Mouse (Mus musculus) B cell, adult 2 months (primary cell): ENCODE results near the gene Adgrl1.

ENCODE experiments used
- DNase-seq, 2 experiments: peaks; one replicate each; pipeline ENCODE4 v3.0.0; 2022

Gene Adgrl1

GRCm38 (mm10) chr8:83902961-83903666 lies 3.2 kb downstream of the Adgrl1 start:
- DNase-seq = no peak

DNA sequence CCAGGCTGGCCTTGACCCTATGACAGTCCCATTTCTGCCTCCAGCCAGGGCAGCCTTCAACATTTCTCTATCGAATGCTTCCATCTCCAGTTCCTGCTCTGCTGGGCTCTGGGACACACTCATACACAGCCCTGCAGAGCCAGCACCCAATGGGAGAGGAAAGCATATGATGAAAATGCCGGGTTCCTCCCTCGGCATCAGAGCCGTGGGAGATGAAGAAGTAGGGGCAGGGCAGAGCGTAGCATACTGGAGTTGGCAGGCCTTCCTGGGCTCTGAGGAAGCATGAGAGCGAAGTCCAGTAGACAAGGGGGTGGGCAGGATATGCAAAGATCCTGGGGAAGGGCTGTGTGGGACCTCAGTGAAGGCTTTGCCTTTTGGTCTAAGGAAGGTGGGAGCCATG lies 8.7 kb downstream of the Adgrl1 start:
- DNase-seq = no peak

GRCm38 (mm10) chr8:83909311-83909710 lies 9.4 kb downstream of the Adgrl1 start:
- DNase-seq = no peak

- no peak for DNase-seq
These were observed 12.2 kb downstream of the Adgrl1 start for GRCm38 (mm10) chr8:83911809-83912731.

DNA sequence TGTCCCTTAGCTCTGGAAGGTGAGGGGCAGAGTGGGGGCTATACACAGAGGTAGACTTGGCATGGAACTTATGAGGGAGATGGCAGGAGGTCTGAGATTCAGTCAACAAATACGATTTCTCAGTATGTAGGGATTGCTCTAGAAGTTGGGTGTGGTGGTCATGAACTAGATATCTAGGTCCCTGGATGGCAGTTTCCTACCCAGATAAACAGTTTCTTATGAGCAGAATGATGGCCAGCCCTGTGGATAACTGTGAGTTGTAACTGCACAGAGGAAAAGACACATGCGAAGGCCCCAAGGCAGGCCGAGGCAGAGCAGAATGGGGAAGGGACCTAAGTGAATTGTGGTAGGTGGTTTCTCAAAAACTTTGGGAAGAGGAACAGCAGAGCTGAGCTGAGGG lies 14.3 kb downstream of the Adgrl1 start:
- DNase-seq = no peak

GRCm38 (mm10) chr8:83914860-83915259 lies 15.0 kb downstream of the Adgrl1 start:
- no peak for DNase-seq

GRCm38 (mm10) chr8:83916015-83916414 lies 16.1 kb downstream of the Adgrl1 start:
- no peak for DNase-seq

- DNase-seq = no peak
These were observed 17.7 kb downstream of the Adgrl1 start for GRCm38 (mm10) chr8:83917566-83917965.

DNA sequence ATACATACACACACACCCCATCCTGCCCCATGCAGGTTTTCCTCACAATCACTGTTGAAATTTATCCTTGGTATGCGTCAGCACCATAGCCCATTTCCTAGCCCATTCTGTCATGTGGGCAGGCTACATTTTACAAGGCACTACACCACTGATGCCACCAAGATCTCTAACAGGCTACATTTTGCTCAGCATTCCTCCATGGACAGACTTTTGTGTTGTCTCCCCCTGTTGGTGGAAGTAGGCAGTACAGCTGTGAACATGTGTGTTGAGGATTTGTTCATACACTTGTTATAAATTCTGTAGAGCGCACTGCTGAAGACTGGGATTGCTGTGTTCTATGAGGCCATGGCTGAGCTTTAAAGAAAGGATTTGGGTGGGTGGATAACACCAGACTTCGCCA lies 21.7 kb downstream of the Adgrl1 start:
- peak; percentile 84 to 85 for DNase-seq

DNA sequence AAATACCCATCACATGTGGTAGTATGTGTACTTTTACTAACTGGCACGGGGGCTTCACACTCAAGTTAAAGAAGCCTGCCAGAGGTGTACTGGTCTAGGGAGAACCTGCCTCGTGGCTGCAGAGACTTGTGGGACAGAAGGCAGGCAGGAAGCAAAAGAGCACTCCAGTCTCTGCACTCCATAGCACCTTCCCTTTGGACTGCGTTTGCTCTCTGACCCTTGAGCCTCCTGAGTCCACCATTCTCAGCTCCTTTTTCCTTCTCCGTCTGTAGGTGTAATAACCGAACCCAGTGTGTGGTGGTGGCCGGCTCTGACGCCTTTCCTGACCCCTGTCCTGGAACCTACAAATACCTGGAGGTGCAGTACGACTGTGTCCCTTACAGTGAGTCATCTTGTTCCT lies 22.8 kb downstream of the Adgrl1 start:
- DNase-seq = no peak

DNA sequence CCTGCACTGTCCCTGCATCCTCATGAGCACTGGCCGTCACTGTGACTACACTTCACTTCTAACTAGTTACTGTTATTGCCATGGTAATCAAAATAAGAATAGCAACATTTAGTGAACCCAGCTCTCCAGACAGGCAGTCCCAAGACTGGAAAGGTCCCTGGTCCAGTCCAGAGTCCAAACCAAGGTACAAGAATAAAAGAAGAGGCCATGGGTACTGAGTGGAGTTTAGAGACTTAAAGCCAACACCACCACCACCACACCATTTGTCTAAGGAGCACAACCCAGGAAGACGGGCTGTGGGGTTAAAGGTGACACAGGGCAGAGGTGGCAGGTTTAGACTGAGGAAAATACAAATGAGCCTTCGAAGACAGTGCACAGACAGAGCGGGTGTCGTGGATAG lies 24.7 kb downstream of the Adgrl1 start:
- DNase-seq = no peak

- DNase-seq = no peak
These were observed 26.4 kb downstream of the Adgrl1 start for GRCm38 (mm10) chr8:83926266-83926665.

DNA sequence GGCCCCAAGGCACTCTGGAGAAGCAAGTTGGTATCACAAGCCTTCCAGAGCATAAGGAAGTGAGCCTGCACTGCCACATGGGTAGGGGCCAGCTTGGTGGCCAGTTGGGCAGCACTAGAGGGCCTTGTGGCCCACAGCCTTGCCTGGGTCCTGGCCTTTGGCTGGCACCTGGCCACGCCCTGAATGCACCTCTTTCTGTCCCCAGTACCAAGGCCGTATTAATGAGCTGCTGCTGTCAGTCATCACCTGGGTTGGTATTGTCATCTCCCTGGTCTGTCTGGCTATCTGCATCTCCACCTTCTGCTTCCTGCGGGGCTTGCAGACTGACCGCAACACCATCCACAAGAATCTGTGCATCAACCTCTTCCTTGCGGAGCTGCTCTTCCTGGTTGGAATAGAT lies 34.3 kb downstream of the Adgrl1 start:
- DNase-seq = no peak

- no peak for DNase-seq
These were observed 35.1 kb downstream of the Adgrl1 start for GRCm38 (mm10) chr8:83934994-83935393.

- no peak for DNase-seq
These were observed 35.5 kb downstream of the Adgrl1 start for GRCm38 (mm10) chr8:83935435-83935834.

DNA sequence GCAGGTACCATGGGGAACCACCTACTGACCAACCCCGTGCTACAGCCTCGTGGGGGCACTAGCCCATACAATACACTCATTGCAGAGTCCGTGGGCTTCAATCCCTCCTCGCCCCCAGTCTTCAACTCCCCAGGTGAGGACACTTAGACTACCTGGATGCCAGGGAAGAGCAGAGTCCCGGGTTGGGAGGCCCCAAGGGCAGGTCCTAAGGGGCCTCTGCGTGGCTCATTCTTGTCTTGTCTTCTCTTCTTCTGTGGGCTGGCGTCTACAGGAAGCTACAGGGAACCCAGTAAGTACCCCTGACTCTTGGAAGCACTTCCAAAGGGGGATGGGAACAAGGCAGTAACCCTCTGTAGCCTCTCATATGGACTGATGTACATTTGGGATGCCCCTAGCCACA lies 37.7 kb downstream of the Adgrl1 start:
- no peak for DNase-seq

- no peak for DNase-seq
These were observed 38.4 kb downstream of the Adgrl1 start for GRCm38 (mm10) chr8:83938330-83938729.

GRCm38 (mm10) chr8:83941066-83941677 lies 41.3 kb downstream of the Adgrl1 start:
- no peak for DNase-seq

- DNase-seq = no peak
These were observed 42.5 kb downstream of the Adgrl1 start for GRCm38 (mm10) chr8:83942446-83942845.

GRCm38 (mm10) chr8:83945540-83945939 lies 45.6 kb downstream of the Adgrl1 start:
- no peak for DNase-seq

DNA sequence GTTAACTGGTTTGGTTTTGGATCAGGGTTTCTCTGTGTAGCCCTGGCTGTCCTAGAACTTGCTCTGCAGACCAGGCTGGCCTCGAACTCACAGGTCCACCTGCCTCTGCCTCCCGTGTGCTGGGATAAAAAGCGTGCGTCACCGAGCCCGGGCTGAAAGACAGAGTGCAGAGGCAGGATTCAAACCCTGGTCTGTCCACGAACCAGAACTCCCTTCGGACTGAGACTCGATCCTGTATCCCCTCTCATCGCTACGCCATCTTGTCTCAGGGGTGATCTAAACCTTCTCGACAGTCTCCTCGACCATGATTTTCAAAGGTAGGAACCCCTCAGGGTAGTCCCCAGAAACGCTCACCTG lies 54.8 kb downstream of the Adgrl1 start:
- no peak for DNase-seq

- peak; percentile 94 to 96 for DNase-seq
These were observed 55.4 kb downstream of the Adgrl1 start, which contains the start of the genes Gm10644 and Asf1b for GRCm38 (mm10) chr8:83955106-83955957. Gene Gm10644, minus strand, starts transcription at chr8:83955205. Gene Asf1b, plus strand, starts transcription at chr8:83955507.

DNA sequence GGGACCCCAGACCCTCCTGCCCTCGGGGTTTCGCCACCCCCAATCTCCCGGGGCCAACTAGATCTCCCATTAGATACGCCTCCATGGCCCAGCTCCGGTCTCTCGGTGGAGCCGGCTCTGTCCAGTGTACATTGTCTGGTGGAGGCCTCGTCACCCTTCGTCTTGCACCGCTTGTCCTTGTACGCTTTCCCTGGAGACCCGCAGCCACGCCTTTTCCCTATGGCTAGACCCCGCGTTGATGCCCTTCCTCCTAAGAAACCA lies 56.0 kb downstream of the Adgrl1 start:
- no peak for DNase-seq
